Mouse (Mus musculus) erythroblast, embryonic 14.5 days (primary cell): ENCODE results near the gene Hfe.

Experiments
- GATA1 ChIP-seq: IDR thresholded peaks from 2 replicates; pipeline ENCODE4 v1.6.1; 2012; ENCODE audit warnings: low read length, inconsistent platforms, mixed read lengths
- TAL1 ChIP-seq: IDR thresholded peaks from 3 replicates; pipeline ENCODE4 v1.6.1; 2012; ENCODE audit warnings: low read length, inconsistent platforms, mixed read lengths

DNA sequence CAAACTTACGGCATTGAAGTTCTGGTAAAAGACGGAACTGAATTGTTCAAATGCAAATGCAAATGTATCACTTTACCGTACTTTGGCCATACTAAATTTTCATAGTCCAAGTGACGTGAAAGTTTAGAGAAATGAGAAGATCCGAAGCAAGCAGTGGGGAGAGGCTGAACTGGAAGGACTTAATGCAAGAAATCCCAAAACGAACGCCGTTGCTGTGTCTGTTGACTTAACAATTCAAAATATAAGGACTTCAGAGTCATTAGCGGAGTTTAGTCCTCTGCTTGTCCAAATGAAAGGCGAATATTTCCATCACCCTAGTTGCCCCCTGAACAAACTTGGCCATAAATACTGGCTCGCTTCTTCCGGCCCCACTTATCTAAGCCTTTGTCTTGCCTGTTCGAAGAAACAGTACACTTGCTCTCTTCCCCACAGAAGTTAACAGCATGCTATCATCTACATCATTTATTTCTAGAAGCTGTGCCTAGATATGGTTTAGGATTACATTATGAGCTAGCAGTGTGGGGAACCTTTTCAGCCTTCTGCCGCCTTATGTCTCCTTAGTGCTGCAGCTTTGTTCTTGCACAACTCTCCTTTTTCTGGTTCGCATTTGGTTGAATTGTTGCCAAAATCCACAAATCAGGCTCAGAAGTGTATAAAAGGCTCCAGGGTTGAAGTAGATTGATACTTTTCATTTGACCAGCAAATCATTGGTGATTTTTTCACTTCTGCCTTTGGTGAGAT is 25.4 kb downstream of the Hfe start:
- TF ChIP-seq TAL1 (no peak), GATA1 (no peak)
